Mouse (Mus musculus): ENCODE results near the gene Gpatch2l. TPM values are rescaled to one million over a fixed set of nuclear protein-coding genes. Genes with fewer than 3 reads are reported as not detected.

The Gpatch2l gene
- polyA plus RNA-seq, 1 experiment from 2014 or later, result 26.7 TPM

DNA sequence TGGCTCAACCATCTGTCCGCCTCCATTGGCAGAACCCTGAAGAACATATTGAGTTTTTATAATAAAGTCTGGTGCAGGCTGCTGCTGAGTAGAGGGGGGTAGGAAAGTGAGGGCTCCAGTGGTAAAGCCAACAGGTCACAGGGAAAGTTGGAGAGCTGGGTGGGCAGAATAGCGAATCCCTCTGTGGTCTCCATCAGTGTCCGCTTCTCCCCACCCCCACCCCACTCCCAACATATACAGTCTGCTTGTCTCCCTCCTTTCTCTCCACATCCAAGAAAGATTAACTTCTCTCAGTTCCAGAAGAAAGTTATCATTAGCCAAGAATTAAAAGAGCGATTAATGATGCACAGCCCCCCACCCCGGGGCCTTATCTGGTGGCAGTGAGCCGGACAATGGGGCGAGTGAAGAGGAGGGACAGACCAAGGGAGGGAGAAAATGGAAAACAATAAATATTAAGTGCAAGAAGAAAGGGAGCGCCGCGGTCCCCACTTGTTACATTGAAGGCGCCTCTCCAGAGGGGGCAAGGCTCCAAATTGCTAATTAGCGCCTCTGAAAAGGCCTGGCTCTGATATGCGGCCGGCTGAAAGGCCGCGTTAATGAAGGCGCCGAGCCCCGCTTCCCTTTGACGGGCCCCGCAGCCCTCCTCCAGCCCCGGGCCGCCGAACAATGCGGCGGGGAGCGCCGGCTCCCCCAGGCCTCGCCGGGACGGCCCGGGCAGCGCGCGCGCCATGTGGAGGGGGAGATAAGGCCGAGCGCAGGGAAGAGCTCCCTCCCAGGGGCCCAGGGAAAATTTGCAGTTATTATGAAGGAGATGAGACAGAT is 21.2 kb upstream of the Gpatch2l start:
- H3K27me3 ChIP-seq (ENCODE audit: control insufficient read depth, insufficient read depth, low read length), result peaks cover 10% of the 10 kb centered on the region; the same call in 1 of the 2 replicates
- no peaks in the 10 kb centered on the region for H3K9me3 ChIP-seq (ENCODE audit: control insufficient read depth, low read length)
- peak overlapping the region; percentile 73 for H3K4me2 ChIP-seq (replicated peaks)
- peak overlapping the region; percentile 53 for H3K9ac ChIP-seq
- 6% methylated on average over 29 of the region's 38 CpGs for WGBS
- 0 out of 2 replicates have a peak overlapping the region, but pooled peaks have one; percentile 32 for H3K27ac ChIP-seq
- ATAC-seq (ENCODE audit: low FRiP score), result peak; percentile 88; the same call in 1 of the 2 replicates
- no peaks in the 10 kb centered on the region for H3K36me3 ChIP-seq (replicated peaks; ENCODE audit: control insufficient read depth, insufficient read depth)
- H3K4me1 ChIP-seq (replicated peaks; ENCODE audit: control insufficient read depth, insufficient read depth, low read length), result peaks cover 16% of the 10 kb centered on the region
- no peak for DNase-seq (ENCODE audit: low spot score)
- peak overlapping the region; percentile 27 for H3K4me3 ChIP-seq (replicated peaks; ENCODE audit: low read length)

DNA sequence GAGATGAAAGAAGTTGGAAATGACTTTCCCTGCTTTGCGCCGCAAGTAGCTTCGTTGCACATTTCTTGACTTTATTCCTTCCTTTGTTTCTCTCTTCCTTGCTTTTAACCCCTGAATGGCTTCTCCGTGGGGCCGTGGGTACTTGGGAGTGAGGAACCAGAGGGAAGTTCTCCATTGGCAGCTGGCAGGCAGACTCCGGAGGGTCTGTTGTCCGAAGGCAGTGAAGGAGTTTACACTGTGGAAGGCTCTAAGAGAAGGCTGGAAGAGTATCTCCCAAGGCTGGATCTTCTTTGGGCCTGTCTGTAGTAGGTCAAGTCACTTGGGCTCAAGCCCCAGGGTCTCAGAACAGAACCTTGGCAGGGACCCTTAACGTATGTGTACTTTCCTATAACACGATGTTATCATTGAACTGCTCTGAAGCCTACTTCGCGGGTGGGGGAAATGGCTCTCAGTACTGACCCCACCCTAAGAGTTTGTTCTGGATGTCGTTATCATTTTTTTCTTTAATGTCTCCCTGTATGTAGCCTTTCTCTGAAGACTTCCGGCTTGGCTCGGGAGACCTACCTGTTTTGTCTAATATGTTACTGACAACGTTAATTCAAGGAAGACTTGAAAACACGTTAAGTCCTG is 20.5 kb upstream of the Gpatch2l start:
- peak overlapping the region; percentile 53 for H3K9ac ChIP-seq
- peak overlapping the region; percentile 73 for H3K4me2 ChIP-seq (replicated peaks)

DNA sequence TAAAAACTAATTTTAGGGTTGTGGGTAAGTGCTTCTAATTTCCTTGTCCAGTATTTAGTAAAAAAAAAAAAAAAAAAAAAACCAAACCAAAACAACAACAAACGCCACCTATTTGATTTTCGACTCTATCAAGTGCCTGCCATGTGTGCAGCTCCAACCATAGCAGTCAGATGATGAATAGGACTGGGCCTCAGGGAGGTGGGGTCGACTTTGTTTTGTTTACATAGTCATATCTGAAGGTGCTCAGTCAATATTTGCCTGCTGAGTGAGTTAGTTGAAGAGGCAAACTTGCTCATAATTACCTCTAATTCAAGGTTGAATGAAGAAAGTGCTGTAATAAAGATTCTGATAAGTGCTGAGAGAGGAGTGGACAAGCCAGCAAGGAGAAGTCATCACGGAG is 7.4 kb upstream of the Gpatch2l start:
- Histone ChIP-seq H3K27ac (no peak overlapping the region), H3K4me3 (replicated peaks; ENCODE audit: low read length) (no peak overlapping the region), H3K9me3 (ENCODE audit: control insufficient read depth, low read length) (no peaks in the 10 kb centered on the region), H3K4me1 (replicated peaks; ENCODE audit: control insufficient read depth, insufficient read depth, low read length) (no peaks in the 10 kb centered on the region), H3K4me2 (replicated peaks) (no peak overlapping the region), H3K9ac (no peak overlapping the region), H3K36me3 (replicated peaks; ENCODE audit: control insufficient read depth, insufficient read depth) (no peaks in the 10 kb centered on the region), H3K27me3 (ENCODE audit: control insufficient read depth, insufficient read depth, low read length) (no peaks in the 10 kb centered on the region)
- DNase-seq (ENCODE audit: low spot score), result no peak
- 77% methylated on average over 4 of the region's 4 CpGs for WGBS
- ATAC-seq (ENCODE audit: low FRiP score), result no peak

More for the DNA sequence above, 20.5 kb upstream of the Gpatch2l start:
- Histone ChIP-seq H3K27me3 (ENCODE audit: control insufficient read depth, insufficient read depth, low read length) (peaks cover 8% of the 10 kb centered on the region; the same call in 1 of the 2 replicates), H3K4me1 (replicated peaks; ENCODE audit: control insufficient read depth, insufficient read depth, low read length) (peaks cover 12% of the 10 kb centered on the region), H3K4me3 (replicated peaks; ENCODE audit: low read length) (peak overlapping the region; percentile 27), H3K36me3 (replicated peaks; ENCODE audit: control insufficient read depth, insufficient read depth) (no peaks in the 10 kb centered on the region), H3K27ac (no peak overlapping the region), H3K9me3 (ENCODE audit: control insufficient read depth, low read length) (no peaks in the 10 kb centered on the region)
- WGBS, result 46% methylated on average over 16 of the region's 16 CpGs
- no peak for ATAC-seq (ENCODE audit: low FRiP score)
- DNase-seq (ENCODE audit: low spot score), result no peak

DNA sequence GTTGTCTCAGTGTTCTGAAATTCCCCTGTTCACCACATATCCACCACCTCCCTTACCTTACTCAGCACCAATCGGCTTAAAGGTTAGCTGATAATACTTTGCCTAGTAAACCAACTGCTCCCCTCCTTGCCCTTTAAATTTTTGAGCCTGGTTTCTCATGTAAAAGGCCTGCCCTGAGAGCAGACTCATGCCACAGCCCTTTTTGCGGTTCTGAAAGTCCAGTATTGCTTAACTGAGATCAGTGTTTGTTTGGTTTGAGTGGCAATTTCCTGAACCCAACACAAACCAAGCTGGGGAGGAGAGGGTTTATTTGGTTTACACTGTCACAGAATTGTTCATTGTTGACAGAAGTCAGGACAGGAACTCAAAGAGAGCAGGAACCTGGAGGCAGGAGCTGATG is 2.9 kb upstream of the Gpatch2l start:
- peaks cover 13% of the 10 kb centered on the region for H3K4me1 ChIP-seq (replicated peaks; ENCODE audit: control insufficient read depth, insufficient read depth, low read length)
- no peaks in the 10 kb centered on the region for H3K9me3 ChIP-seq (ENCODE audit: control insufficient read depth, low read length)
- no peak for DNase-seq (ENCODE audit: low spot score)
- no peak for ATAC-seq (ENCODE audit: low FRiP score)
- 83% methylated on average over 2 of the region's 2 CpGs for WGBS
- no peak overlapping the region for H3K27ac ChIP-seq
- H3K36me3 ChIP-seq (replicated peaks; ENCODE audit: control insufficient read depth, insufficient read depth), result peaks cover under 1% of the 10 kb centered on the region; the same call in 1 of the 2 replicates
- no peak overlapping the region for H3K4me2 ChIP-seq (replicated peaks)
- no peak overlapping the region for H3K4me3 ChIP-seq (replicated peaks; ENCODE audit: low read length)
- no peak overlapping the region for H3K9ac ChIP-seq
- no peaks in the 10 kb centered on the region for H3K27me3 ChIP-seq (ENCODE audit: control insufficient read depth, insufficient read depth, low read length)

DNA sequence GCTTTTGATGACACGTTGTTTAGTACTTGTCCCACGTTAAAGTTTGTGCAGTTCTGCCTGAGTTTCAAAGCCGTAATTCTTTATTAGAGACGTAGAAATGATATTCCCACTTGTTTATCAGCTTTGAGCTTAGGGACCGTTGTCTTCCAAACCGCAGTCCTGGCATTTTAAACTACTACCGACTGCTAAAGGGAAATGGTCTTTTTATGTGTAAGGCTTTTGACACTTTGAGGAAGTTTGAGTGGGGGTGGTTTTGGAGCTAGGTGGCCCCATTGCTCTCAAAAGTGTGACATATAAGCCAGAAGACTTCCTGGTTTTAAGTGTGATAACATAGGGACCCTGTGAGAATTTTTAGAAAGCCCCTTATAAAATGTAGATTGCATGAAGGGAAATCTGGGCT is 905 bp downstream of the Gpatch2l start:
- WGBS, result 30% methylated on average over 7 of the region's 7 CpGs
- Histone ChIP-seq H3K4me2 (replicated peaks) (peak overlapping the region; percentile 89), H3K36me3 (replicated peaks; ENCODE audit: control insufficient read depth, insufficient read depth) (peaks cover 18% of the 10 kb centered on the region), H3K27ac (no peak overlapping the region), H3K9ac (peak overlapping the region; percentile 77), H3K9me3 (ENCODE audit: control insufficient read depth, low read length) (no peaks in the 10 kb centered on the region), H3K27me3 (ENCODE audit: control insufficient read depth, insufficient read depth, low read length) (no peaks in the 10 kb centered on the region), H3K4me1 (replicated peaks; ENCODE audit: control insufficient read depth, insufficient read depth, low read length) (peaks cover 35% of the 10 kb centered on the region), H3K4me3 (replicated peaks; ENCODE audit: low read length) (peak overlapping the region; percentile 58)
- DNase-seq (ENCODE audit: low spot score) (no peak), ATAC-seq (ENCODE audit: low FRiP score) (no peak)

DNA sequence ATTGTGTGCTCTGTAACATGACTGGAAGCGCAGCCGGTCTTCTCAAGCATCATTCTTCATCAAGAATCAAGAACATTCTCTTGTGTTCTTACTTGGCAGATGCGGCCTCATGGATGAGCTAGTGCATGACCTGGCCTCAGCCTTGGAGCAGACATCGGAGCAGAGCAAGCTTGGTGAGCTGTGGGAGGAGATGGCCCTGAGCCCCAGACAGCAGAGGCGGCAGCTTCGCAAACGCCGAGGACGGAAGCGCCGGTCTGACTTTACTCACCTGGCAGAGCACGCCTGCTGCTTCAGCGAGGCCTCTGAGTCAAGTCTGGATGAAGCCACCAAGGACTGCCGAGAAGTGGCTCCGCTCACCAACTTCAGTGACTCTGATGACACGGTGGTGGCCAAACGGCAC is 2.3 kb downstream of the Gpatch2l start:
- 97% methylated on average over 17 of the region's 17 CpGs for WGBS
- DNase-seq (ENCODE audit: low spot score) (no peak), ATAC-seq (ENCODE audit: low FRiP score) (no peak)
- Histone ChIP-seq H3K4me1 (replicated peaks; ENCODE audit: control insufficient read depth, insufficient read depth, low read length) (peaks cover 35% of the 10 kb centered on the region), H3K27me3 (ENCODE audit: control insufficient read depth, insufficient read depth, low read length) (no peaks in the 10 kb centered on the region), H3K27ac (no peak overlapping the region), H3K9ac (no peak overlapping the region), H3K4me2 (replicated peaks) (no peak overlapping the region), H3K4me3 (replicated peaks; ENCODE audit: low read length) (no peak overlapping the region), H3K9me3 (ENCODE audit: control insufficient read depth, low read length) (no peaks in the 10 kb centered on the region), H3K36me3 (replicated peaks; ENCODE audit: control insufficient read depth, insufficient read depth) (peaks cover 18% of the 10 kb centered on the region)

DNA sequence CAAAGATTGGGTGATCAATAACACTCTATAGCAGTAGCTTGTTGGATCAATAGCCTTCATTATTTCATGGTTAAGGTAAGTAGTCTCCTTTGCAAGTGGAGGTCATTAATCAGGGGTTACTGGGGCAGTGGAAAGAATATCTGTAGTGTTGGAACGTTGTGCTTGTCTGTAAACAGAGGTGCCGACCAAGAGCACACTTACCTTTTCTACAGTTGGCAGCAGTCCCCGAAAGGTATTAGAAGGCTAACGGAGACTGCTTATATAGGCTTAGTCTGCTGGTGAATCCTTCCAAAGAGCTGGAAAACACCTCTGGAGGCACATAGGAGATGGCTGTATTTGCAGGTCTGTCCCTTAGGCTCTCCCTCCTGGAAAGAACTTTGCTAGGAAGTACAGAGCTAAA is 8.5 kb downstream of the Gpatch2l start:
- H3K4me1 ChIP-seq (replicated peaks; ENCODE audit: control insufficient read depth, insufficient read depth, low read length), result peaks cover 19% of the 10 kb centered on the region
- no peak for ATAC-seq (ENCODE audit: low FRiP score)
- H3K9ac ChIP-seq, result no peak overlapping the region
- H3K36me3 ChIP-seq (replicated peaks; ENCODE audit: control insufficient read depth, insufficient read depth), result peaks cover 3% of the 10 kb centered on the region; the same call in 1 of the 2 replicates
- no peak for DNase-seq (ENCODE audit: low spot score)
- no peaks in the 10 kb centered on the region for H3K9me3 ChIP-seq (ENCODE audit: control insufficient read depth, low read length)
- no peaks in the 10 kb centered on the region for H3K27me3 ChIP-seq (ENCODE audit: control insufficient read depth, insufficient read depth, low read length)
- 84% methylated on average over 4 of the region's 4 CpGs for WGBS
- no peak overlapping the region for H3K27ac ChIP-seq
- no peak overlapping the region for H3K4me3 ChIP-seq (replicated peaks; ENCODE audit: low read length)
- no peak overlapping the region for H3K4me2 ChIP-seq (replicated peaks)

DNA sequence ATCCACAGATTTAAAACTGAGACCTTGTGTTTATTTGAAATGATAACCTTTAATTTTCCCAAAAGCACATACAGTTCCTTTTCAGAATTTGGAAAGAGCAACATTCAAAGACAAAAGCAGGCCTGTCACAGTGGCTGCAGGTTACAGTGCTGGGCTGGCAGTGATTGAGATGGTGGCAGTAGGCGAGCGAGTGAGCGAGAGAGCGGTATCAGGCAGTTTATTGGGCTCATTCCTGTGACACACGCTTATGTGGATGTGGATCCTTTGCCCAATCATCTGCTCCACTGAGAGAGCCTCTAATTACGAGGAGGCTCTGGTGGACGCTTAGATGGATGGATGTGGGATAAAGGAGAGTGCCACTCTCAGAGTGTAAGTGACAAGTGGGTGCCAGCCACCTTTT is 13.3 kb downstream of the Gpatch2l start:
- Histone ChIP-seq H3K36me3 (replicated peaks; ENCODE audit: control insufficient read depth, insufficient read depth) (peaks cover 16% of the 10 kb centered on the region; the same call in 1 of the 2 replicates), H3K9me3 (ENCODE audit: control insufficient read depth, low read length) (no peaks in the 10 kb centered on the region), H3K4me1 (replicated peaks; ENCODE audit: control insufficient read depth, insufficient read depth, low read length) (peaks cover 8% of the 10 kb centered on the region; the same call in 1 of the 2 replicates), H3K27ac (peak overlapping the region; percentile 24; the same call in 1 of the 2 replicates), H3K4me3 (replicated peaks; ENCODE audit: low read length) (no peak overlapping the region), H3K4me2 (replicated peaks) (no peak overlapping the region), H3K9ac (no peak overlapping the region), H3K27me3 (ENCODE audit: control insufficient read depth, insufficient read depth, low read length) (no peaks in the 10 kb centered on the region)
- DNase-seq (ENCODE audit: low spot score) (no peak), ATAC-seq (ENCODE audit: low FRiP score) (no peak)
- WGBS, result 54% methylated on average over 7 of the region's 7 CpGs

DNA sequence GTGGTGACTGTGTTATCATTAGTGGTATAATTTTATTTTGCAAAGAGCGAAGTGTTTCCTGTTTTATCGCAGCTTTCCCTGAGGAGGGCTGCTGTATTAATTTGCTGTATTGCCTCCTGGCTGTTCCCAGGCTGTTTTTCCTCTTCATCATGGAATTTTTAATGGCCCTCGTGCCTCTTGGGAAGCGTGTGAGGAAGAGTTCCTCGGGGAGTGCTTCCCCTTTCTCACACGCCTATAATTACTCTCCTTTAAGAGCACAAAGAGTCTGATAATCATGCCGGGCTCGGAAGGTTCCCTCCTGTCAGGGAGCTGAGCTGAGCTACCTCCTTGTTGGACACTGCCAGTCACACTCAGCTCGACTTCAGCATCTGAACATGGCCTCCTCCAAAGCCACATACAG is 30.0 kb downstream of the Gpatch2l start:
- Histone ChIP-seq H3K27me3 (ENCODE audit: control insufficient read depth, insufficient read depth, low read length) (no peaks in the 10 kb centered on the region), H3K36me3 (replicated peaks; ENCODE audit: control insufficient read depth, insufficient read depth) (peaks cover 41% of the 10 kb centered on the region), H3K9me3 (ENCODE audit: control insufficient read depth, low read length) (no peaks in the 10 kb centered on the region), H3K4me1 (replicated peaks; ENCODE audit: control insufficient read depth, insufficient read depth, low read length) (no peaks in the 10 kb centered on the region; the same call in none of the 2 replicates), H3K4me3 (replicated peaks; ENCODE audit: low read length) (no peak overlapping the region), H3K9ac (no peak overlapping the region), H3K4me2 (replicated peaks) (no peak overlapping the region), H3K27ac (peak overlapping the region; percentile 46)
- ATAC-seq (ENCODE audit: low FRiP score), result no peak; the same call in 1 of the 2 replicates
- DNase-seq (ENCODE audit: low spot score), result no peak
- WGBS, result 31% methylated on average over 9 of the region's 9 CpGs
